Mouse (Mus musculus) heart, postnatal 0 days (tissue): ENCODE measurements at regions not wholly inside any gene's neighbourhood (a gene's known extent, or its start where the extent isn't known, plus 50 kb on each side); places are given as distances from the start of the nearest gene placed in this dataset.

Experiments
- ATAC-seq: fragments of 200-750 bp; cut with Nextera tagmentation; 2 replicates; pipeline ENCODE4 v1.8.0; 2017; ENCODE audit warnings: low read depth, moderate number of reproducible peaks, moderate library complexity; ENCODE audit not compliant: insufficient read depth
- DNase-seq: peaks from one replicate; pipeline ENCODE4 v3.0.0-alpha.2; 2016; ENCODE audit warnings: low spot score
- H3K27ac ChIP-seq: fragments of 300-500 bp; sonication (generic); 2 replicates; pipeline ENCODE4 v1.5.1; 2014; ENCODE audit warnings: low read depth, mild to moderate bottlenecking
- H3K27me3 ChIP-seq: fragments of 300-500 bp; sonication (generic); 2 replicates; pipeline ENCODE4 v1.6.1; 2014; ENCODE audit warnings: low read length, mixed read lengths; ENCODE audit not compliant: control insufficient read depth, insufficient read depth
- H3K36me3 ChIP-seq: fragments of 300-500 bp; sonication (generic); replicated peaks from 2 replicates; pipeline ENCODE4 v1.6.1; 2014; ENCODE audit warnings: low read length, mixed read lengths; ENCODE audit not compliant: control insufficient read depth, insufficient read depth
- H3K4me1 ChIP-seq: fragments of 300-500 bp; sonication (generic); 2 replicates; pipeline ENCODE4 v1.6.1; 2014; ENCODE audit warnings: antibody characterized with exemption; ENCODE audit not compliant: control insufficient read depth, insufficient read depth
- H3K4me2 ChIP-seq: fragments of 300-500 bp; sonication (generic); 2 replicates; pipeline ENCODE4 v1.6.1; 2014; ENCODE audit warnings: low read depth, mild to moderate bottlenecking, low read length, moderate library complexity
- H3K4me3 ChIP-seq: fragments of 300-500 bp; sonication (generic); 2 replicates; pipeline ENCODE4 v1.5.1; 2014; ENCODE audit warnings: low read depth, low read length
- H3K9ac ChIP-seq: fragments of 300-500 bp; sonication (generic); replicated peaks from 2 replicates; pipeline ENCODE4 v1.6.1; 2014; ENCODE audit warnings: low read depth, low read length, mixed read lengths
- H3K9me3 ChIP-seq: fragments of 300-500 bp; sonication (generic); replicated peaks from 2 replicates; pipeline ENCODE4 v1.6.1; 2016; ENCODE audit warnings: low read length; ENCODE audit not compliant: control insufficient read depth
- CTCF ChIP-seq: IDR thresholded peaks from 2 replicates; pipeline ENCODE4 v1.5.1; 2016; ENCODE audit warnings: antibody characterized with exemption, control low read depth, low read depth
- EP300 ChIP-seq: IDR thresholded peaks from 2 replicates; pipeline ENCODE4 v1.6.1; 2016; ENCODE audit warnings: antibody characterized with exemption, low read depth
- WGBS: fragments of 180-500 bp; shearing (Covaris S2); extraction: QIAGEN DNeasy Blood & Tissue Kit; methylation state at CpG from one replicate; pipeline ENCODE4 v1.1.7; 2014; 5-methylcytosine and 5-hydroxymethylcytosine counted together

GRCm38 (mm10) chr11:39883305-39883704 lies 811.7 kb downstream of the Mat2b start:
- Histone ChIP-seq H3K9ac (no peak overlapping the region), H3K36me3 (no peaks in the 10 kb centered on the region), H3K4me2 (no peak overlapping the region), H3K27ac (no peak overlapping the region), H3K4me3 (no peak overlapping the region), H3K9me3 (no peaks in the 10 kb centered on the region), H3K27me3 (no peaks in the 10 kb centered on the region), H3K4me1 (no peaks in the 10 kb centered on the region)
- no peak for TF ChIP-seq CTCF
- TF ChIP-seq EP300: no peak
- WGBS: 85% methylated on average over 1 of the region's 1 CpGs
- DNase-seq: no peak
- no peak for ATAC-seq

DNA sequence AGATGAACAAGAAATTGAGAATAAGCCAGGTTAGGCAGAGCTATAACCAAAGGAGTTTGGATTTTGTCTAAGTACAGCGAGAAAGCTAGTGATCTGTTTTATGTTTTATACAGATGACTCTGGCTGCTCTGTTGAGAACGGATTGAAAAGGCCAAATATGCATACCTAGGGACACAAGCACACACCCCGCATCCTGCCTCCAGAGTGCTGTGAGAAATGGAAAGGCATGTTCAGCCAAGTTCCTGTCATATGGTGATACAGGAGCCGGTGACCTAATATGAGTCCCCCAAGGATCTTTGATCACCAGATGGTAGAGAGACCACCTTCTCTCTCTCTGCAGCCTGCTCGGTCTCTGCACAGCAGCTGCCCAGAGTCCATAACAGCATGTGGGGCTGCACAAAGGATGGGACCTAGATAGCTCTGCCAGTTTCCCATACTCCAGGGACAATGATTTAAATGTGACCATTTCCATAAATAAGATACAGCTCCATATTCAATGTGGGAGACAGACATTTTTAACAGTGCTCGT lies 826.5 kb downstream of the Mat2b start:
- no peak for ATAC-seq
- 70% methylated on average over 6 of the region's 6 CpGs for WGBS

More for the DNA sequence above, 826.5 kb downstream of the Mat2b start:
- no peaks in the 10 kb centered on the region for H3K36me3 ChIP-seq
- no peaks in the 10 kb centered on the region for H3K9me3 ChIP-seq
- TF ChIP-seq EP300: no peak
- no peak for TF ChIP-seq CTCF
- no peak overlapping the region for H3K4me2 ChIP-seq
- no peaks in the 10 kb centered on the region for H3K4me1 ChIP-seq
- H3K27ac ChIP-seq: no peak overlapping the region
- H3K27me3 ChIP-seq: no peaks in the 10 kb centered on the region
- H3K9ac ChIP-seq: no peak overlapping the region
- no peak overlapping the region for H3K4me3 ChIP-seq
- no peak for DNase-seq
